Mouse (Mus musculus) small intestine, adult 2 months (tissue): ENCODE measurements around the gene Nectin2.

Source experiments
- CTCF ChIP-seq: fragments of 200-500 bp; IDR thresholded peaks from 2 replicates; pipeline ENCODE4 v1.5.1; 2012; ENCODE audit warnings: low read depth, mild to moderate bottlenecking, control low read depth, inconsistent platforms, low read length, moderate library complexity, mixed read lengths; ENCODE audit not compliant: insufficient replicate concordance, insufficient read length; ENCODE audit errors: extremely low read depth
- POLR2A ChIP-seq: fragments of 200-500 bp; IDR thresholded peaks from 2 replicates; pipeline ENCODE4 v1.6.1; 2012; ENCODE audit warnings: low read depth, mild to moderate bottlenecking, control low read depth, inconsistent platforms, low read length, moderate library complexity

GRCm38 (mm10) chr7:19714836-19715235, 35.4 kb downstream of the Nectin2 start:
- TF ChIP-seq CTCF (no peak), POLR2A (no peak)
